Mouse (Mus musculus) heart, adult 2 months (tissue): ENCODE results near the gene 1700012P22Rik.

Source experiments
- CTCF ChIP-seq: fragments of 200-600 bp; IDR thresholded peaks from 2 replicates; pipeline ENCODE4 v1.8.1; 2022; ENCODE audit warnings: antibody characterized with exemption, mild to moderate bottlenecking, moderate library complexity
- EP300 ChIP-seq: fragments of 200-500 bp; IDR thresholded peaks from 2 replicates; pipeline ENCODE4 v1.6.1; 2011; ENCODE audit warnings: low read depth, low read length, control low read depth; ENCODE audit not compliant: insufficient read depth

GRCm38 (mm10) chr4:144433216-144433615, 5.4 kb downstream of the 1700012P22Rik start:
- TF ChIP-seq CTCF = no peak
- no peak for TF ChIP-seq EP300
